Mouse (Mus musculus): ENCODE data around the gene Sohlh2. TPM values are rescaled to one million over a fixed set of nuclear protein-coding genes. Genes with fewer than 3 reads are reported as not detected.

Gene Sohlh2
- polyA plus RNA-seq, 1 experiment from 2014 or later, result not detected

- H3K9me3 ChIP-seq (replicated peaks), result no peaks in the 10 kb centered on the region
- DNase-seq (no peak), ATAC-seq (ENCODE audit: low read depth) (no peak)
- no peaks in the 10 kb centered on the region for H3K36me3 ChIP-seq
- no peaks in the 10 kb centered on the region for H3K4me1 ChIP-seq (replicated peaks)
- no peak overlapping the region for H3K4me3 ChIP-seq (replicated peaks)
- no peak overlapping the region for H3K27ac ChIP-seq
- no peak overlapping the region for H3K4me2 ChIP-seq
- WGBS (ENCODE audit: insufficient replicate concordance), result 73% methylated on average over 12 of the region's 12 CpGs
- H3K27me3 ChIP-seq, result peaks cover 24% of the 10 kb centered on the region
- H3K9ac ChIP-seq, result no peak overlapping the region
These were observed 64.9 kb downstream of the Sohlh2 start for GRCm38 (mm10) chr3:55246618-55247272.

GRCm38 (mm10) chr3:55248048-55248447 lies 66.2 kb downstream of the Sohlh2 start:
- H3K9me3 ChIP-seq (replicated peaks), result no peaks in the 10 kb centered on the region
- 74% methylated on average over 3 of the region's 3 CpGs for WGBS (ENCODE audit: insufficient replicate concordance)
- no peak for ATAC-seq (ENCODE audit: low read depth)
- no peak overlapping the region for H3K27ac ChIP-seq
- H3K4me3 ChIP-seq (replicated peaks), result no peak overlapping the region
- H3K4me2 ChIP-seq, result no peak overlapping the region
- no peaks in the 10 kb centered on the region for H3K36me3 ChIP-seq
- H3K4me1 ChIP-seq (replicated peaks), result no peaks in the 10 kb centered on the region
- DNase-seq, result no peak
- H3K9ac ChIP-seq, result no peak overlapping the region
- H3K27me3 ChIP-seq, result peaks cover 11% of the 10 kb centered on the region

GRCm38 (mm10) chr3:55248508-55248907 lies 66.7 kb downstream of the Sohlh2 start:
- H3K27me3 ChIP-seq, result peaks cover 6% of the 10 kb centered on the region
- H3K9me3 ChIP-seq (replicated peaks), result no peaks in the 10 kb centered on the region
- no peak overlapping the region for H3K9ac ChIP-seq
- H3K4me2 ChIP-seq, result no peak overlapping the region
- 61% methylated on average over 6 of the region's 6 CpGs for WGBS (ENCODE audit: insufficient replicate concordance)
- ATAC-seq (ENCODE audit: low read depth) (no peak), DNase-seq (no peak)
- H3K4me3 ChIP-seq (replicated peaks), result no peak overlapping the region
- H3K36me3 ChIP-seq, result no peaks in the 10 kb centered on the region
- no peaks in the 10 kb centered on the region for H3K4me1 ChIP-seq (replicated peaks)
- H3K27ac ChIP-seq, result no peak overlapping the region

DNA sequence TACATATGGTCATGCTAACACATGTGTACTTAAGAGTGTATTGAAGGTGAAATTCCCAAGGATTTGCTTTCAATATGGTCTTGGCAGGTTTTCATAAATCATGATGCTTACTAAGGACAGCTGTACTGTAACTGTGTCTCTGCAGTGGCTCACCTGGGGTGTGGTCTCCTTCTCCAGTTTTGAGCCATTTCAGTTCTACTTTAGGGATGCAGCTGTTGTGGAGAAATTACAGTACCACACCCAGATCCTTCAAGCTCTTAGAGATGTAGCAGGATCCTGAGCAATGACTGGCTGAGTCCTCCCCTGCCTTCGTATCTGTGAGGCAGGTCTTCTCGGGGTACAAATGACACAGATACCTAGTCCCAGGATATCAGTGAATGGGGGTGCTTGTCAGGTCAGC lies 68.8 kb downstream of the Sohlh2 start:
- DNase-seq, result no peak
- no peaks in the 10 kb centered on the region for H3K27me3 ChIP-seq
- H3K4me1 ChIP-seq (replicated peaks), result no peaks in the 10 kb centered on the region
- H3K9me3 ChIP-seq (replicated peaks), result no peaks in the 10 kb centered on the region
- no peak for ATAC-seq (ENCODE audit: low read depth)
- H3K4me3 ChIP-seq (replicated peaks), result no peak overlapping the region
- H3K36me3 ChIP-seq, result no peaks in the 10 kb centered on the region
- no peak overlapping the region for H3K27ac ChIP-seq
- no peak overlapping the region for H3K9ac ChIP-seq
- no peak overlapping the region for H3K4me2 ChIP-seq
- WGBS (ENCODE audit: insufficient replicate concordance), result 75% methylated on average over 2 of the region's 2 CpGs

Small RNA genes lying within 50 kb of the gene (microRNA-seq; reads per million reads assigned to microRNA genes)
- gene Gm22029, result not detected

Other genes with a start within 250 kb of the Sohlh2 start
- gene Ccna1, start 126.5 kb upstream of the Sohlh2 start, polyA plus RNA-seq (2015; fragmentation: Nextera tagmentation; extraction: Ambion mirVana), result 0.20 and 0.34 TPM in 2 replicates
- 9.8 and 11.9 TPM in 2 replicates for gene Spg20, start 69.9 kb upstream of the Sohlh2 start, polyA plus RNA-seq (2015; fragmentation: Nextera tagmentation; extraction: Ambion mirVana)
- gene Ccdc169, start 44.7 kb upstream of the Sohlh2 start, polyA plus RNA-seq (2015; fragmentation: Nextera tagmentation; extraction: Ambion mirVana), result not detected in 2 replicates
- 1.1 TPM in 2 replicates for gene Dclk1, start 60.3 kb downstream of the Sohlh2 start, polyA plus RNA-seq (2015; fragmentation: Nextera tagmentation; extraction: Ambion mirVana)